Mouse (Mus musculus): Measurements from ENCODE around the gene AL731706.1.
A peak's percentile ranks its signal among the peaks of the same experiment; 100 is the strongest.

The AL731706.1 gene

DNA sequence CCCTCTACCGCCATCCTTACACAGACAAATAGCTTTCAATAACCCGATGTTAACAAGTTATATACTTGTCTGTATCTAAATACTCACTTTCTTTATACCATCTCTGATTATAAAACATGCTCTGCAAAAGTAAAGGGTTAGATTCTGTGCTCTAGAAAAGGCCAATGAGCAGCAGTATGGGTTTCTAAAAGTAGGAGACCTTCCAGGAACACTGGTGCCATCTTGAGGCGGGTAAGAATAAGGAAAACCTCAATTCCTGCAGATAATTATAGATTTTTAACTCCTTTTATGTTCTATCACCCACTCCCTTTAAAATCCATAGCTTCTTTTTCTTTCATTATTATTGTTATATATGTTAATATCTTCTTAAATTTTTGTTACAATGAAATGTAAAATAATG lies 55.3 kb downstream of the AL731706.1 start:
- DNase-seq (ENCODE audit: low spot score) = no peak

DNA sequence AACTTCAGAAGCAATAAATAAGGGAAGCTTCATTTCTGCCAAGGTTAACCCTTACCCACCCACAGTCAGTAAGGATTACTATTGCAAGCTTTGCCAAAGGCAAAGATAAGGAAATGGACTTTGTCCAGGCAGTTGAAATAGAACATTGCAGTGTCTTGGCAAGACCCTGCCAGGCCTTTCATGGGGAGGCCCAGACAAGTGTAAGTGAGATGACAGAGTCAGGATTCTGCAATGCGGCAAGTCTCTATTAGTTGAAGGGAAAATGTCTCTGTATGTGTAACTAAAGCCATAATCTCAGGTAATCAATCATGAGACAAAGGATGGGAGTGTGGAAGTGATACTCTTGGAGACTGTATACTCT lies 56.5 kb downstream of the AL731706.1 start:
- peak; percentile 16 for DNase-seq (ENCODE audit: low spot score)

DNA sequence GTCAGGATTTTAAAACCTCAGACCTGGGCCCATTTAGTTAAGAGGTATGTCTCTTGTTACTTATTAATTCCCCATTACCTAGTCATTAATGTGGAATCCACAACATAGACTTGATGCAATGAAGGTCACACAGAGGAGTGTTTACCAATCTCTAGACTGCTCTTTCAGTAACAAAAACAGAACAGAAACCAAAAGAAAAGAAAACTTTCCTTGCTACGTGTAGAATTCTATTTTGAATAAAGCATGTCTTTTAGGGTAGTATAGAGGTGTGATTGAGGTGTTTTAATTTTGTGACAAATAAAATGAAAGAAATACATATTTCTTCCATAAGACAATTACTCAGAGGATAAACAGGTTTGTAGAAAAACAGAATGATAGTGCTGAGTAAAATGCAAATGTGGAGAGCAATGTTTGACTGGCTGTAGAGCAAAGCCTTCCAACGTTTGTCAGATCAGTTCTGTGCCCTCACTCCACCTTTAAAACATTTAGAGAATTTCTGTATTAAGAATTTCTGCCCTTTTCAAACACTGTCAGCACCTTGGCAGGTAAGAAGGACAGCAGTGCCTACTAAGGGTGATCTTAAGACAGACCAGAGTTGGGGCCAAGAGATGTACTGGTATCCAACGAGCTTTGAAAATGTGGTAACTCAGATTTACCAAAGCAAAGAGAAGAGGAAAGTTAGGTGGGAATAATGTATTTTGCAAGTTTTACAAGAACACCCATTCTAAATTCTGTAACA lies 57.0 kb downstream of the AL731706.1 start:
- DNase-seq (ENCODE audit: low spot score) = no peak

DNA sequence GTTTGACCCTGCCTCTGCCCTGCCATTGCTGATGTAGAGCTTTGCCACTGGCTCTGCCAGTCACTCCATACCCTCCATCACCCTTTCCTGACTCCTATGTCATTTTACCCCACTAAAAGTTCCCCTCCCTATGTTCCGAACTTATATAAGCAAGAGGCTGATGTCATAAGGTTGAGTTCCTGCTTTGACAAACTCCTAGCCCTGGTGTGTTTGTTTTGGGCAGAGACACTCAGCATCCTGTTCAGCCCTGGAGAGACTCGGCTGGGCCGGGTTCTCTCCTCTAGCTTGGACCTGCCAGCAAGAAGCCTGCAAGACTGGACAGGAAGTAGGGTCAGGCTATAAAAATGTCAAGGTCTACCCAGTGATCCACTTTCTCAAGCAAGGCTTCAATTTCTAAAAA lies 58.3 kb downstream of the AL731706.1 start:
- DNase-seq (ENCODE audit: low spot score) = no peak

All from ovary, postnatal 14 days (tissue).